Mouse (Mus musculus) frontal cortex, adult (tissue): Measurements from ENCODE around the gene Fam174b.
A peak's percentile ranks its signal among the peaks of the same experiment; 100 is the strongest.

ENCODE experiments used
- ATAC-seq: cut with Nextera tagmentation; 2 replicates; pipeline ENCODE4 v1.9.2; 2017; ENCODE audit warnings: mild to moderate bottlenecking, moderate library complexity, mixed read lengths; ENCODE audit not compliant: low TSS enrichment

Fam174b gene

DNA sequence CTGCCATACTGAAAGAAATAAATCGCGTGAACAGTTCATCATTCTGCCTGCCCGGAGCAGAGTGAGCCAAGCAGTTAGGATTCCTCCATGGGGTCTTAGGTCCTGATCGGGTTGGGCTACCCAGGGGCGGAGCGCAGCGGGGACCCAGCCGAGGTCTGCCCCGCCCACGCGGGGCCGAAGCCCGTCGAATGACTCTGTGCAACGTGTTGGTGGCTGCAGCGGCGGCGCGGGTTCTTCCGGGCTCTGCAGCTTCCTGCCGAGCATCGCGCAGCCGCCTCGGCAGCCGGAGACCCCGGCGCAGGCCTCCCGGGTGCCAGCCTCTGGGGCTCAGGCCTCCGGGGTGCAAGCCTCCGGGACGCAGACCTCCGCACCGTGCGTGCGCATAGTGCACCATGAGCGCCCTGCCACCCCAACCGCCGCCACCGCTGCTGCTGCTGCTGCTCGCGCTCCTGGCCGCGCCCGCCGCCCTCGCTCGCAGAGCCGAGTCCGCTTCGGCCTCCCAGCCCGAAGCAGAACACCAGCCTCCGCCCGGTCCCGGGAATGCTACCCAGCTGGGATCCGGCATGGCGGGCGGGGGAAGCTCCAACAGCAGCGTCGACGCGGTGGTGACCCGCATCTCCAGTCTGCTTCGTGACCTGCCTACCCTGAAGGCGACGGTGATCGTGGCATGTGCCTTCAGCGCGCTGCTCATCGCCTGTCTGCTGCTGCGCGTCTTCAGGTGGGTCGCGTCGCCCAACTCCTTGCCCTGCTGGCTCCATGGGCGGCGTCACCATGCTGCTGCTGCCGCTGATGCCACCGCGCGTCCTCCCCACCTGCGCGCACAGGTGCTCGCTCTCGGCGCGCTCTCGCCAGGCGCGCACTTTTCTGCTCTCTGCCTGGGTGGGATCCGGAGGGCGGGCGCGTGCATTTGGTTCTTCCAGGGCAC, at the start of gene Fam174b:
Fam174b (plus strand) TSS at position 192 of the 925 bp plus-strand sequence.
- ATAC-seq: peak; percentile 72

DNA sequence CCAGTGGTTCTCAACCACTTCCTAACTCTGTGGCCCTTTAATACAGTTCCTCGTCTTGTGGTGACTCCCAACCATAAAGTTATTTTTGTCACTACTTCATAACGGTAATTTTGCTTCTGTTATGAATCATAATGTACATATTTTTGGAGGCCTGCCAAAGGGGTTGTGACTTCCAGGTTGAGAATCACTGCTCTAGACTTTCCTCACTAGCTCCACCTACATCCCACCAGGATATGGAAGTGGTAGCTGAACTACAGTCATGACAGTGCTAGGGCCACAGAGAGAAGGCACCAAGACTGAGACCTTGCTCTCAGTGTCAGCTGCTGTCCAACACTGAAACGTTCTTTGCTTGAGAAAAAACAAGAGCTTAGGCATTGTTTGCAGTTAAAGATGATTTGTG, 43.0 kb upstream of the Fam174b start:
- ATAC-seq: no peak

DNA sequence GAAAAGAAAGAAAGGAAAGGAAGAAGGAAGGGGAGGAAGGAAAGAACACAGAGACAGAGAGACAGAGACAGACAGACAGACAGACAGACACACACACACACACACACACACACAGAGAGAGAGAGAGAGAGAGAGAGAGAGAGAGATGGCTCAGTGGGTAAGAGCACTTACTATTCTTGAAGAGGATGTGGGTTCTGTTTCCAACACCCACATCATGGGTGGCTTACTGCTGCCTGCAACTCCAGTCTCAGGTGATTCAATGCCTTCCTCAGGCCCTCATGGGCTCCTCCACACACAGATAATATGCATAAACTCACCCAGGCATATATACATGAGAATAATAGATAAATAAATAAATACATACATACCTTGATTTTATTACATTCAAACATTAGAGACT, 35.8 kb upstream of the Fam174b start:
- ATAC-seq: no peak

DNA sequence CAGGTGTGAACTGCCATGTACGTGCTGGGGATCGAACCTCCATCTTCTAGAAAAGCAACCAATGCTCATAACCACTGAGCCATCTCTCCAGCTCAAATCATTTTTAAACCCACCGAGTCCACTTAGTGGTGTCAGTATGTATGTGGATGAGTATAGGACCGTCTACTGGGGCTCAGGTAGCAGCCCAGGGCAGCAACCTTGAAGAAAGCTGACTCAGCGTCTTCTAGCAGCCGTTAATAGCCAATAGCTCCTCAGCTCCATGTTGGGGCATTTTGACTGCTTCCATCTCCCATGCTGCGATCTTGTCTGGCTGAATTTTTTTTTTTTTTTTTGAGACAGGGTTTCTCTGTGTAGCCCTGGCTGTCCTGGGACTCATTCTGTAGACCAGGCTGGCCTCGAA, 26.6 kb upstream of the Fam174b start:
- no peak for ATAC-seq

DNA sequence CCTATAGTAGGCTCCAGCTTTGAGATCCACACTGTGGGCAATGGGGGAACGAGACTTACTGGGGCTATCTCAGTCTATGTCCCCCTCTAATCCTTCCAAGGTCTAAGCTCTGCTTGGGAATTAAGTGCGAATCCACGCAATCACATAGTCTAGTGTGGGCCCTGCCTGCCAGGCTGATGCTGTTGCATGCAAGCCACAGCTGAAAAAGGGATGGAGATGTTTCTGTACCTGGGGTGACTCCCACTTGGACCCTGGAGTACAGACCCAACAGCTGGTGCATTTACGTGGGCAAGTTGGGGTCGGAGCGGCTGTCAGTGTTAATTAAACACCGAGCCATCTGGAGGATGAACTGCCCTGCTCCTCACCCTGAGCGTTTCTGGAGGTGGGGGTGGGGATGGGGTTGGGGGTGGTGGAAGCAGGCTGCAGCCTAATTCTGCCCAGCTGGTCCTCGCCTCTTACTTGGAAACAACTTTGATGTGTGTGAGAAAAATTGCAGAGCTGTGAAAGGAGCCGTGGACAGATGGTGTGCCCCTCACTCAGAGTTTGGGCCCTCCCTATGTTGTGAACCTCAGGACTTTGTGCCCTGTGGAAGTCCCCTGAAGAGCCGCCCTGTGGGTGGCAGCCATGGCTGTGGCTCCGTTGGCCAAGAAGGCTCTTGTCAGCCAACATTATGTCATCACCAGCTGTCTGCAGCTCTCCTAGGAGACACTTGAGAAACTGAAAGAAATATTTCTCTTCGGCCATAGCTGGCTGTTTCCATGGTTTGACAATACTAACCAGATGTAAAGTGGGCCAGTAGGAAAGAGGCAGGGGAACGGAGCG, 24.0 kb upstream of the Fam174b start:
- ATAC-seq: peak; percentile 84

DNA sequence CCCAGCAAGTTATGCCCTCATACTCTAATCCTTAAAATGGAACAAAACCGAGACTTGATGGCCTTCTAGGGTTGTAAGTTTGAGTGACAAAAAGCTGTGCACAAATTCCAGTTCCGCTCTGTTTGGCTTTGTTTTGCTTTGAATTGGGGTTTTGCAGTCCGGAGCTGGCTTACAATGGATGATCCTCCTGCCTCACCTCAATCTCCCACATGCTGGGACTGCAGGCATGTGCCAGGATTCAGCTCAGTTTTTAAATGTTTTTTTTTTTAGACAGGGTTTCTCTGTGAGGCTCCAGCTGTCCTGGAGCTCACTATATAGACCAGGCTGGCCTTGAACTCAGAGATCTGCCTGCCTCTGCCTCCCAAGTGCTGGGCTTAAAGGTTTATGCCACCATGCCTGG, 23.3 kb upstream of the Fam174b start:
- ATAC-seq: no peak

DNA sequence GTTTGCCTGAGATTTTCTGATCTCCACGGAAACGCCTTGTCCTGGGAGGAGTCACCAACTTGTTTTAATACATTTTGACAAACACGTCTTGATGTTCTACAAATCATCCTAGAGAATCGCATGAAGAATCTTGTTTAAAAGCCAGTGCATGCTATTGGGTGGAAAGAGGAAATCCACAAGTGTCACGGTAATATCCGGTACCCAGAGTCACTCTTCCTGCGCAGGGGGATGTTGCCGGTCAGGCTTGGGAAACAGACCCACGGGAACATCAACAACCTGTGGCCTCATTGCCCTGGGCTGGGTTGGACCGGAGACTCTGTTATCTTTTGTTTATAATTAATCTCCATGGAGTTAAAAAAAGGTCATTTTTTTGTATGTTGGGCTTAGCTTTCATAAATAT, 22.1 kb upstream of the Fam174b start:
- ATAC-seq: no peak

DNA sequence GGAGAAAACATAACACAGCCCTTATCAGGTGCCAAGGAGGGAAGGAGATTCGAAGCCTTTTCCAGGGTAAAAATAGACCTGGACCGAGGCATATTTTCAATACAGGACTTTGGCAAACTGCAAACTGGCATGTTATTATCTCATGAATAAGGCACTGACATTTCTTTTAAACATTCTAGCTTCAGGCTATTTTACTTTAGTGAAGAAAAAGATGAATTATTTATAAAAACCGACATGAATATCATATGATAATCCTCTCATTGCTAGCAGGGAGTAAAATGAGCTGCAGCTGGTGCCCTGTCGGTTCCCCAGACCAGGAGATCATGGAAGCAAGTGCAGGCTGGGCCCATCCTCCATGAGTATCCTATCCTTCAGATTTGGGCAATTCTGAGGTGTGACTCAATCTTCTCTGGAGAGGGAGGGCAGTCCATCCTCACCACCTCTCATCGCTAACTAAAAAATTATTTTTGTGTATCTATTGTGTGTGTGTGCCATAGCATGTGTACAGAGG, 21.6 kb upstream of the Fam174b start:
- ATAC-seq: no peak

DNA sequence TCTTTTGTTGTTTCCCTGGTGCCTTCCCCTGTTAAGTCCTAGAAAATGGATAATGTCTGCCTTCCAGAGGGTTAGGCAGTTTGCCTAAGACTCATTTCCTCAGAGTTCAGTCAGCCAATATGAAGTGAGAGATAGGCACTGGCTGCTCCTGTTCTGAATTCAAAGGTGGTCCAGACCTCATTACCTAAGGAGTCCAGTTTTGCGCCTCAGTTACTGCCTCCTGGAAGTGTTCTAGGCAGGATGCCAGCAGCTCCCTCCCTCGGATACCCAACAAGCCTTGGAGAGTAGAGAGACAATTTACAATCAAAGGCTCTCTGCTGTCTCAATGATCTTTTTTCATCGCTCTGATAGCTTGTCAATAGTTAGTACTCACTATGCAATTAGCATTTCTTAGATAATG, 19.1 kb upstream of the Fam174b start:
- no peak for ATAC-seq

DNA sequence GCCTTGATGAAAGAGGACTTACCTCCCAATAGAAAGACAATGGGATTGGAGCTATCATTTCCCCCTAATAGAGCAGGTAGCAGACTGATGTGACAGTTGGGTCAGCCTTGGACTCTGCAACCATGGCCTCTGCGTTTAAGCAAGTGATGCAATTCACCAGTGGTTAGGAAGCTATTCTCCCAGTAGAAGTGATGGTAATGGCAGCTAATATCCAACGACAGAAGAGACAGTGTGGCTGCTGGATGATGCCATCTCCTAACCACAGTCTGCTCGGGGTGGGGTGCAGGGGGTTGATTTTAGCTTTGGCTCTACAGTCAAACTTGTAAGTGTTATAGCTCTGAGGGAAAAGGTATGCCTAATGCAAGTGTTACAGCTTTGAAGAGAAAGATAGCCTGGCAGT, 18.3 kb upstream of the Fam174b start:
- no peak for ATAC-seq

DNA sequence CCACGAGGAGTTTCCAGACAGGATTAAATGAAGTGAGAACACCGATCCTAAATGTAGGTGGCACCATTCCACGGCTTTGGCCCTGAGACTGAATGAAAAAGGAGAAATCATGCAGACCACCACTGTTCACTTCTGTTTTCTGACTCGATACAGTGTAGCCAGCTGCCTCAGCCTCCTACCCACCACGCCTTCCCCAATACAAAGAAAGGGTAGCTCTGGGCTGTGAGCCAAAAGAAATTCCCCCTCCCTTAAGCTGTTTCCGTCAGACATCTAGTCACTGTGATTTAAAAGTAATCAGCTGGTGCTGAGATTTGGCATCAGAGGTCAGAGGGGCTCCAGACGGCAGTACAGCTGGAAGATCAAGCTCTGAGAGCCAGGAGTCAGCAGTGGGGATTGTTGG, 10.2 kb upstream of the Fam174b start:
- peak; percentile 25; the same call in 1 of the 2 replicates for ATAC-seq

DNA sequence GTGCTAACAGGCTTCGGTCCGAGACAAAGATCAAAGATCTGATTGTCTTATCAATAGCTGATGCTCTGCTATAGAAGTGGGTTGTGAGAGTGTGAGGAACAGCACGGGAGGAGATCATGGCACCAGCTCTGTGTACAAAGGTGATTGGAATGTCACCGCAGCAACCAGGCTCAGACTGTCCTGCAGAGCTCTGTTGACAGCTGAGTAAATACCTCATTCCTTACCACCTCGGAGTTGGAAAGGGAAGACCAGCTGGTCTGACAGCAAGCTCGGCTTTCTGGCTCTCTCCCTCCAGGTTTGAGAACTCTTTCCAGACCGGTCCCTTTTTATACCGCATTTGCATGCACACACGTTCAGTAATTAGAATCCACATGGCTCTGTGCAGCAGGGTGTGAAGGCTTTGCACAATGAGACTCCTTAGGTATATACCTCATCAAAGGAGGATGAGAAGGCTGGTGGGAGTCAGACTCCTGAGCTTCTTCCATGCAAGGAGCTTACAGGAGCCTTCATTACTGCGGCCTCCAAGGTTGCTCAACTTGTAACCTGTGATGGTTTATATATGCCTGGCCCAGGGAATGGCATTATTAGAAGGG, 9.6 kb upstream of the Fam174b start:
- ATAC-seq: peak; percentile 35

DNA sequence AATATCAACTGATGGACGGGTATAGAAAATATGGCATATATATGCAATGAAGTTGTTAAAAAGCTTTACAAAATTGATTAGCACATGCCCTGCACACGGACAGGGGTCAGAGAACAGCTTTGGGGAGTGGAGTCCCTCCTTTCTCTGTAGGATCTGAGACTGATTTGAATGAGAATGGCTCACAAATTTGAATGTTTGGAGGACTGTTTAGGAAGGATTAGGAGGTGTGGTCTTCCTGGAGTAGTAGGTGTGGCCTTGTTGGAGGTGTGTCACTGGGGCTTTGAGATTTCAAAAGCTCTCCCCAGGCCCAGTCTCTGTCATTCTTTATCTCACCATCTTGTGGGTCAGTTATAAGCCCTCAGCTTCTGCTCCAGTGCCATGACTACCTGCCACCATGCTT, 4.1 kb upstream of the Fam174b start:
- no peak for ATAC-seq

DNA sequence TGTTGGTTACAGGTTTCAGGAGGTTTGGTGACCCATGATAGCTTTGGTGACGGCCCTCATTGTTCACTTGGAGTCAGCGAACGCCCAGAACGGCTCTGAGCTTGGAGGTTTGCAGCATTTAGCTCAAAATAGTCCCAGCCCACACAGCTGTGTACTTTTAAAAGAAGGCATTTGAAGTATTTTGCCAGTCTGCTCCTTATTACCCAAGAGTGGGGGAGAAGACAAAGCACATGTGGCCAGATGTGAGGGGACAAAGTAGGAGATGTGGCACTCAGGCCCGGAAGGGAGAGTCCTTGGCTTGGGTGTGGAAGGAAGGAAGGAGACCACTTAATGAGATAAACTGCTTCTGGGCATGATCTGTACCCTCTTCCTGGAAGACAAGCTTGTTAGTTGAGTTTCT, 1.3 kb downstream of the Fam174b start:
- ATAC-seq: 0 out of 2 replicates have a peak, but pooled peaks have one; percentile 7

DNA sequence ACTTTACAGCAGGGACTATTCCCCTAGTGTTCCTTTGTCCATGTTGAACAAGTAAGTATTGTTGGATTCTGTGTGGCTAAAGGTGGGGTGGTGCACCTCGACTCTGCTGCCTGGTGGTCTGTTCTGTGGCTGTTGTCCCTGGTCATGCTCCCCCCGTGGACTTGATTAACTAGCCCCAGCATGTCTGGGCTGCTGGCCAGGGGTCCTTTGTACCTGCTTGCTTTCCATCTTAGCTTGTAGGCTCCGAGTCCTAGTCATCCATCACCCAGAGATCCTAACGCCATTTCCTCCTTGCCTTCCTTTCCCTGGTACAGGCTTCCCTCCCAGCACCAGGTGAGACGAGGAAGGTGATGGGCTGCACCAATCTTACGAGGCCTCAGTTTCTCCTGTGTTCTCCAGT, 1.7 kb downstream of the Fam174b start:
- no peak for ATAC-seq

DNA sequence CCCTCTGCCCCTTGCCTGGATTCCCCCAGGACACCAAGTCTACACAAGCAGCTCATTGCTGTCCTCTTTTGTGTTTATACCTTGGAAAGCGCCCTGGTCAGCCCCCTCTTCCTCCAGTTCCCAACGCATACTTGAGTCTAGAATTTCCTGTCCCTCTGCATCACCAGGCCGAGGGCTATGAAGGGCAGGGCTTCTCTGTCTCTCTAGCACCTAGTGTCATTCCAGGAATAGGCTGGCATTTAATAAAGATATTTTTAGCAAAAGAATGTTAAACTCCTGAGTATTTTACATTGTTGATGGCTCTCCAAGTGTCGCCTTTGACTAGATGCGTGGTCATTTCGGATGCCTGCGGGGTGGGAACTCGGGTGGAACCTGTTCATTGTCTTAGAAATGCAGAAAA, 3.0 kb downstream of the Fam174b start:
- no peak for ATAC-seq

DNA sequence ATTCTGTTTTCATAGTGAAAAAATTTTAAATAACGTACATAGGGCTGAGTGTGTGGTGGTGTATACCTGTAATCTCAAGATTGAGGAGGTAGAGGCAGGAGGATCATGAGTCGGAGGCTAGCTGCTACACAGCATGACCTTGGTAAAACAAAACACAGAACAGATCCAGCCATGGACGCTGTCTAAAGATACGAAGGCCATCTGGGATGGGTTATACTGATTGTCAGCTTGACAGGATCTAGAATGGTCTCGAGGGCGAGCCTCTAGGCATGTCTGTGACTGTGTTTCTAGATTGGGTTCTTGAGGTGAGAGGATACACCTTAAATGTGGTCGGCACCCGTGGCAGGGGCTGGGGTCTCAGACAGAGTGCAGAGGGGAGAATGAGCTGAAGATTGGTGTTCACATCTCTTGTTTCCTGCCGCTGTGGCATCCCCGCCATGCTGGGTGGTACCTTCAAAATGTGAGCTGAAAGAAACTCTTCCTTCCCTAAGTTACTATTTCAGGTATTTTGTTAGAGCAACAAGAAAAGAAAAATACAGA, 3.8 kb downstream of the Fam174b start:
- ATAC-seq: no peak

DNA sequence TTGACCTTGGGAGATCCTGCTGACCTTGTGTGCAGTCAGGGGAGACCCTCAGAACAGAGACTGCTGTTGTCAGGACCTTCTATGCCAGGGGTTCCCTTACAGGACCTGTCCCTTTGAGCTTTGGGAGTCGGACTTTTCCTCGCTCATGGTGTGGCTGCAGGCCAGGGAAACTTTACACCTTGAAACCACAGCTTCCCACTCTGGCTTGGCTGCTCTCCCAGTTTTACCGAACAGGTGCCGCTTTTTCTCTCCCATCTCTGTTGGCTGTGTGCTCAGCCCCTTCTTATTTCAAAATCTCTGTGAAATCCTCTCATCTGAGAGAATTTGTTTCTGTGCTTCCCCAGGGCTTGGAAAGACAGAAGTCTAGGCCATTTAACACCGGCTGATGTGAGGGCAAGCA, 5.8 kb downstream of the Fam174b start:
- no peak for ATAC-seq

DNA sequence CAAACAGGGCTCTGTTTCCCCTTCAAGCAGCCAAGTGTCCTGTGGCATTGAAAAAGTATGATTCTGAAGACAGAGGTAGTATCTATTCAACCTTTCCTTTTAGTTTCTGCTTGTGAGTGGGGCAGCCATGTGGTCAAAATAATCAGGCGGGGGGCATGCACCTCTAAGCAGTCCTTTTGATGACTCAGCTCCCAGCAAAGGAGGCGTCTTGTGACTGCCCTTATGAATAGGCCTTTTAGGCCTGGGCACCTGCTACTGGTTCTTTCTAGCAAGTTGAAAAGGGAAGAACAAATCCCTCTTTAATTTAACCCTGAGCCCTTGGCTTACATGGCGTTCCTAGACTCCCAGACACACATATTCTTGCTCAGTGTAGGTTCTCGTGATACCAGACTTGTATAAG, 6.7 kb downstream of the Fam174b start:
- ATAC-seq: no peak

DNA sequence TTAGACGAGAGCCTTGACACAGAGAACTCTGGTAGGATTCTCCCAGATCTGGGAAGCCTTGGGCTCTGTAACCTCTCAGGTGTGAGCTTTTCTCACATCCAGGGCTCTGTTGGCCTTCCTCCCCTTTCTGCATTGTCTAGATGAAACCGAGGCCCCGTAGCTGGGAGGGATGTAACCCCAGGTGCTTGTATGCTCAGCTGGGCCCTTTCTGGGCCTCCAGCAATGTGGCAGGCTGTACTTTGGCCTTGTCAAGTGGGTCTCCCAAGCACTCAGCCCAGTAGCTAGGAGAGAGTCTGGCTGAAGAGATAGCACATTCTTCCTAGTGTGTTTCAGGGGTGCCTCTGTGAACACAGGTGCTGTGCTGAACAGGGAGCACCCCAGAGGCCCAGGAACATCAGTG, 7.4 kb downstream of the Fam174b start:
- ATAC-seq: no peak

DNA sequence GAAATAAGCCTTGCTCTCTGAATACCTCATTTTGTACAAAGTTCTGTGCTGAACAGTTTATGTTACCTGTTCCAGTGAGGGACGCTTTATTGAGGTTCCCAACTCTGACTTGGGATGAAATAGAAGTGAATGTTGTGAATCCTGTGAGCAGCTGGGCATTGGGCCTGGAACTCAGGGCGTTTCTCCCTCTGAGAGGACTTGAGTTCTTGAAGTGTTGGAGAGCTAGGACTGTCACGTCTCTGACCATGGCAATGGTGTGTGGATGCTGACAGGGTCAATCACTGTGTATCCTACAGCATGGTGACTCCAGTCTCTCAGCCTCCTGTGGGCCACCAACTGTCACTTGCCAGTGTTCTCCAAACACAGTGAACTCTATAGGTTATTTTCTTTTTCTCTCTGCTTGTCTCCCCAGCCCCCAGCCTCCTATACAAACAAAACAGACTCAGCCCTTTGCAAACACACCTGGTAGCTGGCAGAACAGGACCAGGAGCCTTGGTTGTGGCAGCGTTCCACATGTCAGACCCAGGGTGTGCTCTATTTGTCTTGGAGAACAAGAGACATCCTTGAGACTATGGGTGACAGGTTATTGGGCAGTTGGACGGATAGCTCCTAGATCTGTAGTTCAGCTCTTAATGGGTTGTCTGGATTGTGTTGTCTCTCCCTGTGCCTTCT, 8.5 kb downstream of the Fam174b start:
- ATAC-seq: no peak
